Mouse (Mus musculus) C2C12 (cell line): ENCODE results near the gene Pkp4. TPM values are rescaled to one million over a fixed set of nuclear protein-coding genes. Genes with fewer than 3 reads are reported as not detected.

ENCODE experiments used
- H3K27me3 ChIP-seq: one replicate; pipeline ENCODE4 v1.6.1; 2011; ENCODE audit not compliant: control insufficient read depth, insufficient read depth, insufficient read length
- H3K36me3 ChIP-seq: one replicate; pipeline ENCODE4 v1.6.1; 2011; ENCODE audit not compliant: control insufficient read depth, insufficient read depth
- H3K4me3 ChIP-seq: one replicate; pipeline ENCODE4 v1.5.1; 2011; ENCODE audit warnings: mild to moderate bottlenecking, control low read depth; ENCODE audit not compliant: poor library complexity, insufficient read depth, severe bottlenecking
- H3K79me2 ChIP-seq: one replicate; pipeline ENCODE4 v1.6.1; 2011; ENCODE audit not compliant: control insufficient read depth, insufficient read depth
- H3K79me3 ChIP-seq: one replicate; pipeline ENCODE4 v1.6.1; 2011; ENCODE audit warnings: low read depth, control low read depth
- H3ac ChIP-seq: one replicate; pipeline ENCODE3; 2011; ENCODE audit warnings: low read depth; ENCODE audit not compliant: control insufficient read depth, insufficient read length
- CEBPB ChIP-seq: IDR thresholded peaks from one replicate; pipeline ENCODE4 v1.6.1; 2011; ENCODE audit warnings: low read depth, mild to moderate bottlenecking, control low read depth, moderate library complexity
- CTCF ChIP-seq: IDR thresholded peaks from one replicate; pipeline ENCODE4 v1.5.1; 2011; ENCODE audit not compliant: control insufficient read depth, insufficient read depth, insufficient read length
- FOSL1 ChIP-seq: IDR thresholded peaks from one replicate; pipeline ENCODE4 v1.8.0; 2011; ENCODE audit warnings: mild to moderate bottlenecking, low read length; ENCODE audit not compliant: poor library complexity, insufficient read depth, severe bottlenecking
- MAX ChIP-seq: IDR thresholded peaks from one replicate; pipeline ENCODE4 v1.6.1; 2011; ENCODE audit warnings: mild to moderate bottlenecking, control low read depth
- MYOD1 ChIP-seq: IDR thresholded peaks from one replicate; pipeline ENCODE4 v1.6.1; 2011; ENCODE audit warnings: low read depth; ENCODE audit not compliant: control insufficient read depth, insufficient read length
- MYOG ChIP-seq: IDR thresholded peaks from one replicate; pipeline ENCODE4 v1.6.1; 2011; ENCODE audit not compliant: control insufficient read depth, insufficient read length; ENCODE audit errors: extremely low read depth
- USF1 ChIP-seq: IDR thresholded peaks from one replicate; pipeline ENCODE4 v1.6.1; 2011; ENCODE audit warnings: low read depth, mild to moderate bottlenecking, control low read depth, moderate library complexity
- polyA plus RNA-seq: library from polyadenylated mRNA; unstranded; fragments of >200 nt; fragmentation: generic; extraction: Trizol; gene quantifications from one replicate; pipeline ENCODE4 v1.2.1, GENCODE M21; 2012; ENCODE audit warnings: missing spikeins

Pkp4 gene
- polyA plus RNA-seq, 1 experiment: 23.0 TPM

DNA sequence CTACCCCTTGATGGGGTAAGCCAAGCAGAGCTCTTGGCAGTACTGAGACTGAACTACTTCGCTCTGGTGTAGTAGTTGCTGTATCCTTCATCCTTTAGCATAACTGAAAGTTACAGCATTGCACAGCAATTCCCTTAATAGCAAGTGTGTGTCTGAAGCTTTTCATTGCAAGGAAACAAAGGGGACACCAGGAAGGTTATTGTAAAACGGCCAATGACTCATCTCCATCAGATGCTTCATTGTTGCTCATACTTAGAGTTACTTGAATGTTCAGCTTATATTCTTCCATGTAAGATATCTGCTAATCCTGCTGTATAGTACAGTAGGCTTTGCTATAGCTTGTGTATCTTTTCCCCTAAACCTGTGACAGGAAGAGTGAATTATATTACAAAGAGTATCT, 128.8 kb downstream of the Pkp4 start:
- Histone ChIP-seq H3K36me3 (peaks cover 1% of the 10 kb centered on the region), H3K79me3 (peaks cover 7% of the 10 kb centered on the region)

GRCm38 (mm10) chr2:59290391-59290790, 129.7 kb downstream of the Pkp4 start:
- no peak for TF ChIP-seq MYOD1
- TF ChIP-seq CEBPB: no peak
- TF ChIP-seq MYOG: no peak
- TF ChIP-seq MAX: no peak
- no peak for TF ChIP-seq FOSL1
- no peak for TF ChIP-seq USF1
- no peak for TF ChIP-seq CTCF
- Histone ChIP-seq H3K4me3 (no peak overlapping the region), H3K36me3 (no peaks in the 10 kb centered on the region), H3K79me2 (peaks cover 9% of the 10 kb centered on the region), H3K27me3 (no peaks in the 10 kb centered on the region), H3ac (no peak overlapping the region), H3K79me3 (peaks cover 6% of the 10 kb centered on the region)

More for the DNA sequence above, 128.8 kb downstream of the Pkp4 start:
- H3ac ChIP-seq: no peak overlapping the region
- no peaks in the 10 kb centered on the region for H3K27me3 ChIP-seq
- no peak overlapping the region for H3K4me3 ChIP-seq
- no peak for TF ChIP-seq MAX
- TF ChIP-seq MYOG: no peak
- no peak for TF ChIP-seq USF1
- TF ChIP-seq CEBPB: no peak
- TF ChIP-seq MYOD1: no peak
- no peak for TF ChIP-seq CTCF
- TF ChIP-seq FOSL1: no peak
- H3K79me2 ChIP-seq: peaks cover 19% of the 10 kb centered on the region

GRCm38 (mm10) chr2:59299831-59300230, 139.2 kb downstream of the Pkp4 start:
- H3K27me3 ChIP-seq: no peaks in the 10 kb centered on the region

DNA sequence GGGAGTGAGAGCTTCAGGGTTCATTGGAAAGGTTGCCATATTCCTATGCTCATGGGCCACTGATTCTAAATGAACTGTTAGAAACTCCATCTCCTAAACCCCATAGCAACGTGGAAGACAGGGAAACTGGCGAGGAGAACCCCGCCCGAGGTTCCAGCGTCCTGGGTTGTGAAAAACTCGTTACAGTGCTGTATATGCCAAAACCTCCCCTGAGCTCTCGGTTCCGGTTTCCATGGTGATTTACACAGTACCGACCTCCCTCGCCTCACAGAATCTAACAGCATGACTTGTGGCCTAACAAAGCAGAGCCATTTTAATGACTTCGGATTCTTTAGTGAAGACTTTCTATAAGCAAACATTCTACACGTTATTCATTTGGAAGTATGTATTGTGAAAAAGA, 141.0 kb downstream of the Pkp4 start:
- Histone ChIP-seq H3K79me3 (no peaks in the 10 kb centered on the region), H3ac (no peak overlapping the region), H3K27me3 (no peaks in the 10 kb centered on the region), H3K4me3 (no peak overlapping the region), H3K36me3 (peaks cover 29% of the 10 kb centered on the region), H3K79me2 (no peaks in the 10 kb centered on the region)
- TF ChIP-seq CTCF (no peak), MYOG (no peak), USF1 (no peak), MYOD1 (no peak), FOSL1 (no peak), CEBPB (no peak), MAX (no peak)

More at GRCm38 (mm10) chr2:59299831-59300230, 139.2 kb downstream of the Pkp4 start:
- TF ChIP-seq USF1 (no peak), CEBPB (no peak), MYOD1 (no peak), MYOG (no peak), MAX (no peak), FOSL1 (no peak), CTCF (no peak)
- Histone ChIP-seq H3K79me2 (no peaks in the 10 kb centered on the region), H3K79me3 (no peaks in the 10 kb centered on the region), H3K4me3 (no peak overlapping the region), H3K36me3 (peaks cover 11% of the 10 kb centered on the region), H3ac (no peak overlapping the region)

- no peak overlapping the region for H3ac ChIP-seq
- TF ChIP-seq FOSL1 (no peak), MYOG (no peak), CTCF (no peak), USF1 (no peak), CEBPB (no peak), MYOD1 (no peak), MAX (no peak)
- no peak overlapping the region for H3K4me3 ChIP-seq
- no peaks in the 10 kb centered on the region for H3K79me3 ChIP-seq
- H3K36me3 ChIP-seq: peaks cover 36% of the 10 kb centered on the region
- no peaks in the 10 kb centered on the region for H3K79me2 ChIP-seq
- H3K27me3 ChIP-seq: no peaks in the 10 kb centered on the region
Measured at GRCm38 (mm10) chr2:59302430-59302829, 141.8 kb downstream of the Pkp4 start.

GRCm38 (mm10) chr2:59303530-59304063, 142.9 kb downstream of the Pkp4 start:
- Histone ChIP-seq H3K4me3 (no peak overlapping the region), H3K27me3 (no peaks in the 10 kb centered on the region), H3ac (no peak overlapping the region), H3K79me2 (no peaks in the 10 kb centered on the region), H3K36me3 (peaks cover 38% of the 10 kb centered on the region), H3K79me3 (no peaks in the 10 kb centered on the region)
- TF ChIP-seq FOSL1 (no peak), MAX (no peak), CEBPB (no peak), CTCF (no peak), MYOG (no peak), USF1 (no peak), MYOD1 (no peak)
